Mouse (Mus musculus): ENCODE data around the gene Cdkn1a.

The Cdkn1a gene

GRCm38 (mm10) chr17:29078519-29079383 is 12.0 kb upstream of the Cdkn1a start:
- in situ Hi-C loops (cut with MboI; ENCODE audit: low sequenced_read_pairs) = no loop called here

GRCm38 (mm10) chr17:29080758-29081617 is 9.8 kb upstream of the Cdkn1a start:
- in situ Hi-C loops (cut with MboI; ENCODE audit: low sequenced_read_pairs) = no loop called here

GRCm38 (mm10) chr17:29081618-29082381 is 9.0 kb upstream of the Cdkn1a start:
- in situ Hi-C loops (cut with MboI; ENCODE audit: low sequenced_read_pairs) = no loop called here

- in situ Hi-C loops (cut with MboI; ENCODE audit: low sequenced_read_pairs) = no loop called here
These were observed 7.2 kb upstream of the Cdkn1a start for GRCm38 (mm10) chr17:29083586-29083985.

- in situ Hi-C loops (cut with MboI; ENCODE audit: low sequenced_read_pairs) = no loop called here
These were observed 6.1 kb upstream of the Cdkn1a start for GRCm38 (mm10) chr17:29084656-29085055.

- in situ Hi-C loops (cut with MboI; ENCODE audit: low sequenced_read_pairs) = no loop called here
These were observed 5.5 kb upstream of the Cdkn1a start for GRCm38 (mm10) chr17:29085266-29085665.

GRCm38 (mm10) chr17:29086916-29087315 is 3.9 kb upstream of the Cdkn1a start:
- in situ Hi-C loops (cut with MboI; ENCODE audit: low sequenced_read_pairs) = no loop called here

GRCm38 (mm10) chr17:29091348-29091944 is 670 bp downstream of the Cdkn1a start:
- in situ Hi-C loops (cut with MboI; ENCODE audit: low sequenced_read_pairs) = loop anchor here (10.0 kb wide), 1 partner anchor 47 kb away; no protein-coding TSS in a partner anchor

GRCm38 (mm10) chr17:29092497-29092896 is 1.7 kb downstream of the Cdkn1a start:
- in situ Hi-C loops (cut with MboI; ENCODE audit: low sequenced_read_pairs) = loop anchor here (10.0 kb wide), 1 partner anchor 48 kb away; no protein-coding TSS in a partner anchor

GRCm38 (mm10) chr17:29093110-29093952 is 2.6 kb downstream of the Cdkn1a start:
- in situ Hi-C loops (cut with MboI; ENCODE audit: low sequenced_read_pairs) = loop anchor here (10.0 kb wide), 1 partner anchor 49 kb away; no protein-coding TSS in a partner anchor

- in situ Hi-C loops (cut with MboI; ENCODE audit: low sequenced_read_pairs) = loop anchor here (10.0 kb wide), 1 partner anchor 49 kb away; no protein-coding TSS in a partner anchor
These were observed 3.2 kb downstream of the Cdkn1a start for GRCm38 (mm10) chr17:29093961-29094309.

- in situ Hi-C loops (cut with MboI; ENCODE audit: low sequenced_read_pairs) = loop anchor here (10.0 kb wide), 1 partner anchor 50 kb away; no protein-coding TSS in a partner anchor
These were observed 3.8 kb downstream of the Cdkn1a start for GRCm38 (mm10) chr17:29094310-29095181.

- in situ Hi-C loops (cut with MboI; ENCODE audit: low sequenced_read_pairs) = loop anchor here (10.0 kb wide), 1 partner anchor 50 kb away; no protein-coding TSS in a partner anchor
These were observed 4.5 kb downstream of the Cdkn1a start for GRCm38 (mm10) chr17:29095201-29095733.

- in situ Hi-C loops (cut with MboI; ENCODE audit: low sequenced_read_pairs) = loop anchor here (10.0 kb wide), 1 partner anchor 51 kb away; no protein-coding TSS in a partner anchor
These were observed 5.5 kb downstream of the Cdkn1a start for GRCm38 (mm10) chr17:29096245-29096644.

- in situ Hi-C loops (cut with MboI; ENCODE audit: low sequenced_read_pairs) = loop anchor here (10.0 kb wide), 1 partner anchor 52 kb away; no protein-coding TSS in a partner anchor
These were observed 6.2 kb downstream of the Cdkn1a start for GRCm38 (mm10) chr17:29096851-29097561.

GRCm38 (mm10) chr17:29098291-29098690 is 7.5 kb downstream of the Cdkn1a start:
- in situ Hi-C loops (cut with MboI; ENCODE audit: low sequenced_read_pairs) = loop anchor here (10.0 kb wide), 1 partner anchor 53 kb away; no protein-coding TSS in a partner anchor

GRCm38 (mm10) chr17:29099076-29099475 is 8.3 kb downstream of the Cdkn1a start:
- in situ Hi-C loops (cut with MboI; ENCODE audit: low sequenced_read_pairs) = loop anchor here (10.0 kb wide), 1 partner anchor 54 kb away; no protein-coding TSS in a partner anchor
